Comparison of ENCODE assay signal across 10 mouse cellular contexts in the genomic region with DNA sequence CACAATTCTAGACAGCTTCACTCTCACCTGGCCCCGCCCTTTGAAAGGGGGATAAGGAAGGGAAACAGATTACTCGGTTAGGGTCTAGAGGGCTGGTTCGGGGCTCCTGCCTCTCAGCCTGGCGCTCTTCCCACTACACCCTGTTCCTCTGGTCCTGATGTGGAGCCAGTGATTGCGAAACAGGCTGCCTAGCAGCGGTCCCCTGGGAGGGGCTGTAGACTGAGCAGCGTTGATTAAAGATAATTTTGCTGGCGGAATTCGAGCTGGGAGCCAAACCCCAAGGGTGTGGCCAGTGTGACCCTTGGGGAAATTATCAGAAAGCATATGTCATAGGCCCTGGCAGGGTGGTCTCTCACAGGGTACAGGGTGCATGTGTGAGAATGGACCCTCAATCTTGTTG. TPM values are rescaled to one million over a fixed set of nuclear protein-coding genes. Genes with fewer than 3 reads are reported as not detected.
DNase-seq lines count a peak whose midpoint lies in the region; ATAC-seq lines count a peak whose summit lies in the region.
"Had no signal": no experiment of that assay in that cellular context is flagged by ENCODE, and none has a peak within 500 bp of the region (broad histone marks: within the 10 kb centered on the region; RNA-seq: fewer than 3 reads in every experiment).

No protein-coding gene starts in this region.

- H3K4me3 ChIP-seq in kidney, embryonic 15.5 days (replicated peaks): no peak overlapping the region
- H3K4me3 ChIP-seq: limb, embryonic 13.5 days had no signal

- no peak for ATAC-seq in kidney, embryonic 15.5 days (replicated peaks; ENCODE audit: low FRiP score)
- peak; percentile 61; the same call in 1 of the 2 replicates for ATAC-seq in erythroid progenitor cell, adult 5-6 weeks (replicated peaks; ENCODE audit: low FRiP score, poor library complexity, severe bottlenecking)
- ATAC-seq: hindbrain, embryonic 16.5 days had no signal

- no peak overlapping the region for H3K4me2 ChIP-seq in kidney, embryonic 15.5 days
- H3K4me2 ChIP-seq: limb, embryonic 13.5 days had no signal

- WGBS in kidney, embryonic 15.5 days: 78% methylated on average over 9 of the region's 9 CpGs

- peaks cover 10% of the 10 kb centered on the region for H3K4me1 ChIP-seq in kidney, embryonic 15.5 days

- DNase-seq in kidney, adult 11 months: peak; percentile 37
- DNase-seq in kidney, adult 8-10 months: peak; percentile 32 to 33
- peak; percentile 83 for DNase-seq in skeletal muscle tissue, adult 2 months (ENCODE audit: low read depth, low spot score)
- no peak for DNase-seq in frontal cortex, postnatal 10 days (ENCODE audit: low spot score in 2 of 2)
- no peak for DNase-seq in layer of hippocampus, adult 18-20 months (ENCODE audit: low spot score in 2 of 2)
- no peak for DNase-seq in right cerebral cortex, postnatal 25 days

- no peak overlapping the region for H3K27ac ChIP-seq in kidney, embryonic 15.5 days
- H3K27ac ChIP-seq: limb, embryonic 13.5 days had no signal

- no peak overlapping the region for H3K9ac ChIP-seq in kidney, embryonic 15.5 days
- H3K9ac ChIP-seq: limb, embryonic 13.5 days had no signal

- H3K36me3 ChIP-seq in kidney, embryonic 15.5 days: no peaks in the 10 kb centered on the region
- H3K36me3 ChIP-seq: limb, embryonic 13.5 days had no signal

- H3K27me3 ChIP-seq in kidney, embryonic 15.5 days: no peaks in the 10 kb centered on the region
- H3K27me3 ChIP-seq: limb, embryonic 13.5 days had no signal

- 0 out of 2 replicates have a peak, but pooled peaks cover 6% of the 10 kb centered on the region for H3K9me3 ChIP-seq in kidney, embryonic 15.5 days (replicated peaks)

RNA-seq across cellular contexts. Expression of gene Ampd3, which starts 59.9 kb away (rescaled TPM):
- polyA plus RNA-seq in kidney, embryonic 15.5 days (2015; fragmentation: Nextera tagmentation; extraction: Ambion mirVana): 7.1 and 9.8 TPM in 2 replicates
- 80.7 and 109 TPM in 2 replicates for total RNA-seq in erythroid progenitor cell, adult 5-6 weeks (2015; ENCODE audit: low replicate concordance)
- 72.2 and 104 TPM in 2 replicates for total RNA-seq in erythroid progenitor cell, adult 5-6 weeks (2017; ENCODE audit: low replicate concordance)
- 10 to 100 TPM; 23.8 to 24.5 TPM for total RNA-seq in layer of hippocampus, adult 18-20 months (2021)

Comparison
In these comparisons a context has a peak if more than half of its experiments do, and no peak if none do; other contexts are left out.
1. DNase-seq: peak in kidney, adult 11 months (single experiment), kidney, adult 8-10 months (2 of 2) and skeletal muscle tissue, adult 2 months (single experiment); none in frontal cortex, postnatal 10 days (0 of 2), layer of hippocampus, adult 18-20 months (0 of 2) and right cerebral cortex, postnatal 25 days (single experiment).